Comparison of ENCODE assay signal across 17 mouse cellular contexts in the genomic region with DNA sequence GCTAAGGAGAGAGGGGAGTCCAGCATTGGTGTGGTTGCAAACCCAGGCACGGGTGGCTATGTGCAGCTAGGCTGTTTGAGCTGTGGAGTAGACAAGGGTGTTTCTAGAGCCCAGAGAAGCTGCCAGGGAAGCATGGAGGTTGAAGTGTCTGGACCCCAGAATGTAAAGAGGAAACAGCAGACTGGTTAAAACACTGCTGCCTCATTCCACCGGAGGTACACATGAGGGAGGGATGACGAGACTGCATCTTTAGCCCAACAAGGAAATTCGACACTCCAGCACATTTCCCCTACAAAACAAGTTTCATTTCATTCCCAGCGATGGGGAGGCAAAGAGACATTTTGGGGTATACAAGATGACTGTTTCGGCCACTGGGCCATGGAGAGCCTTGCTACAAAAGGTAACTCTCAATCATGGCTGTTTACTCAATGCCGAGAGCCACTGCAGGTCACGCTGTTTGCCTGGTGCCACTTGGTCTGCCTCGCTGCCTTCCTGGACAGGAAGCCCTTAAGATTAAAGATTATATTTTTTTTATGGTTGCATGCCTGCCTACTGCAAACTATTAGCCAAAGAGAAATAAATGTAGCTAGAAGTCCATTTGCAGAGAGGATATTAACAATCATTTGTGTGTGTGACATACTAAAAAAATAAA.
DNase-seq lines count a peak whose midpoint lies in the region; ATAC-seq and TF ChIP-seq lines count a peak whose summit lies in the region.
"Had no signal": no experiment of that assay in that cellular context is flagged by ENCODE, and none has a peak within 500 bp of the region (broad histone marks: within the 10 kb centered on the region; RNA-seq: fewer than 3 reads in every experiment).

No protein-coding gene starts in this region.

- DNase-seq in kidney, postnatal 0 days (ENCODE audit: low spot score): no peak
- DNase-seq in kidney, postnatal 25 days: no peak
- DNase-seq in embryonic facial prominence, embryonic 10.5 days (ENCODE audit: low spot score): no peak
- DNase-seq in limb, embryonic 10.5 days (ENCODE audit: low spot score): no peak
- peak; percentile 19 for DNase-seq in lung, postnatal 14 days
- DNase-seq in right cerebral cortex, postnatal 10 days (ENCODE audit: low spot score in 2 of 2): no peak
- no peak for DNase-seq in ovary, adult 18-20 months (ENCODE audit: low spot score)
- DNase-seq: adrenal gland, postnatal 10 days; cerebellum, adult 9-11 months had no signal

- H3K9me3 ChIP-seq in kidney, postnatal 0 days (replicated peaks; ENCODE audit: low read length): no peaks in the 10 kb centered on the region
- H3K9me3 ChIP-seq in embryonic facial prominence, embryonic 10.5 days: no peaks in the 10 kb centered on the region
- H3K9me3 ChIP-seq in limb, embryonic 10.5 days (replicated peaks): no peaks in the 10 kb centered on the region
- H3K9me3 ChIP-seq: embryonic facial prominence, embryonic 13.5 days; forebrain, embryonic 13.5 days; G1E; liver, embryonic 15.5 days; neural tube, embryonic 12.5 days had no signal

- H3K4me3 ChIP-seq in kidney, postnatal 0 days (replicated peaks; ENCODE audit: low read depth, low read length): no peak overlapping the region
- H3K4me3 ChIP-seq in embryonic facial prominence, embryonic 10.5 days: no peak overlapping the region
- no peak overlapping the region for H3K4me3 ChIP-seq in limb, embryonic 10.5 days
- H3K4me3 ChIP-seq: embryonic facial prominence, embryonic 13.5 days; forebrain, embryonic 13.5 days; liver, embryonic 15.5 days; neural tube, embryonic 12.5 days had no signal

- no peak for TF ChIP-seq CTCF in kidney, postnatal 0 days (IDR thresholded peaks at IDR 0.05; ENCODE audit: low read depth)

- ATAC-seq in kidney, postnatal 0 days (replicated peaks; ENCODE audit: low FRiP score, low read depth): no peak
- ATAC-seq in erythroblast, adult 5-6 weeks (replicated peaks; ENCODE audit: low FRiP score, poor library complexity, severe bottlenecking): no peak
- ATAC-seq: forebrain, embryonic 13.5 days; hindbrain, postnatal 0 days; midbrain, embryonic 16.5 days had no signal

- H3K9ac ChIP-seq in kidney, postnatal 0 days (ENCODE audit: low read depth, low read length): no peak overlapping the region
- H3K9ac ChIP-seq: embryonic facial prominence, embryonic 13.5 days; forebrain, embryonic 13.5 days; liver, embryonic 15.5 days; neural tube, embryonic 12.5 days had no signal

- no peaks in the 10 kb centered on the region; the same call in 1 of the 2 replicates for H3K4me1 ChIP-seq in kidney, postnatal 0 days (replicated peaks; ENCODE audit: insufficient read depth, low read length)
- H3K4me1 ChIP-seq in embryonic facial prominence, embryonic 10.5 days: peaks cover 36% of the 10 kb centered on the region
- H3K4me1 ChIP-seq in limb, embryonic 10.5 days: peaks cover 21% of the 10 kb centered on the region
- H3K4me1 ChIP-seq: liver, embryonic 15.5 days had no signal

- no peaks in the 10 kb centered on the region for H3K27me3 ChIP-seq in kidney, postnatal 0 days (ENCODE audit: insufficient read depth, low read length)
- H3K27me3 ChIP-seq in embryonic facial prominence, embryonic 10.5 days (replicated peaks; ENCODE audit: low read depth, poor library complexity, severe bottlenecking): peaks cover 22% of the 10 kb centered on the region
- no peaks in the 10 kb centered on the region for H3K27me3 ChIP-seq in limb, embryonic 10.5 days (ENCODE audit: low read depth, poor library complexity, severe bottlenecking)
- H3K27me3 ChIP-seq: embryonic facial prominence, embryonic 13.5 days; liver, embryonic 15.5 days; neural tube, embryonic 12.5 days had no signal

- H3K27ac ChIP-seq in kidney, postnatal 0 days: peak overlapping the region; percentile 57
- peak overlapping the region; percentile 26; the same call in 1 of the 2 replicates for H3K27ac ChIP-seq in embryonic facial prominence, embryonic 10.5 days (replicated peaks)
- H3K27ac ChIP-seq in limb, embryonic 10.5 days: peak overlapping the region; percentile 70; the same call in 1 of the 2 replicates
- H3K27ac ChIP-seq: embryonic facial prominence, embryonic 13.5 days; forebrain, embryonic 13.5 days; hindbrain, postnatal 0 days; liver, embryonic 15.5 days; neural tube, embryonic 12.5 days had no signal

- peak overlapping the region; percentile 21; the same call in 1 of the 2 replicates for H3K4me2 ChIP-seq in kidney, postnatal 0 days (ENCODE audit: low read length)
- H3K4me2 ChIP-seq: embryonic facial prominence, embryonic 13.5 days; forebrain, embryonic 13.5 days; liver, embryonic 15.5 days; neural tube, embryonic 12.5 days had no signal

- 17% methylated on average over 9 of the region's 9 CpGs for WGBS in kidney, postnatal 0 days
- 51% methylated on average over 9 of the region's 9 CpGs for WGBS in embryonic facial prominence, embryonic 10.5 days
- 46% methylated on average over 9 of the region's 9 CpGs for WGBS in limb, embryonic 10.5 days

- H3K36me3 ChIP-seq in kidney, postnatal 0 days (ENCODE audit: insufficient read depth, low read length): no peaks in the 10 kb centered on the region
- no peaks in the 10 kb centered on the region for H3K36me3 ChIP-seq in embryonic facial prominence, embryonic 10.5 days (replicated peaks)
- H3K36me3 ChIP-seq in limb, embryonic 10.5 days: no peaks in the 10 kb centered on the region
- H3K36me3 ChIP-seq: embryonic facial prominence, embryonic 13.5 days; G1E; liver, embryonic 15.5 days; neural tube, embryonic 12.5 days had no signal
